Mouse (Mus musculus) layer of hippocampus, adult 6 months (tissue): ENCODE measurements around the gene Tnks1bp1. TPM values are rescaled to one million over a fixed set of nuclear protein-coding genes. Genes with fewer than 3 reads are reported as not detected.

ENCODE experiments used
- long read RNA-seq, 2 experiments: library from polyadenylated mRNA; unstranded; transcript quantifications; one replicate each; pipeline ENCODE4 v2.0.0; 2019 to 2020
- polyA plus RNA-seq: library from polyadenylated mRNA; unstranded; fragments of <200 nt; fragmentation: Nextera tagmentation; gene quantifications from 2 replicates; pipeline ENCODE4 v1.2.3, GENCODE M21; 2021

The Tnks1bp1 gene
- 9.8 and 13.6 TPM in 2 replicates for polyA plus RNA-seq
- long read RNA-seq, experiment 1, partial matches to known transcripts: 4 of 6 reads
- long read RNA-seq, experiment 1, other reads (novel, unspliced or antisense): 2 of 6 reads
- long read RNA-seq, experiment 2, full-length matches to known transcripts: 3 of 44 reads
- long read RNA-seq, experiment 2, partial matches to known transcripts: 27 of 44 reads
- long read RNA-seq, experiment 2, other reads (novel, unspliced or antisense): 14 of 44 reads

GRCm38 (mm10) chr2:85047596-85048167, at the start of gene Tnks1bp1:
Gene Tnks1bp1, plus strand, starts transcription at chr2:85048022.

DNA sequence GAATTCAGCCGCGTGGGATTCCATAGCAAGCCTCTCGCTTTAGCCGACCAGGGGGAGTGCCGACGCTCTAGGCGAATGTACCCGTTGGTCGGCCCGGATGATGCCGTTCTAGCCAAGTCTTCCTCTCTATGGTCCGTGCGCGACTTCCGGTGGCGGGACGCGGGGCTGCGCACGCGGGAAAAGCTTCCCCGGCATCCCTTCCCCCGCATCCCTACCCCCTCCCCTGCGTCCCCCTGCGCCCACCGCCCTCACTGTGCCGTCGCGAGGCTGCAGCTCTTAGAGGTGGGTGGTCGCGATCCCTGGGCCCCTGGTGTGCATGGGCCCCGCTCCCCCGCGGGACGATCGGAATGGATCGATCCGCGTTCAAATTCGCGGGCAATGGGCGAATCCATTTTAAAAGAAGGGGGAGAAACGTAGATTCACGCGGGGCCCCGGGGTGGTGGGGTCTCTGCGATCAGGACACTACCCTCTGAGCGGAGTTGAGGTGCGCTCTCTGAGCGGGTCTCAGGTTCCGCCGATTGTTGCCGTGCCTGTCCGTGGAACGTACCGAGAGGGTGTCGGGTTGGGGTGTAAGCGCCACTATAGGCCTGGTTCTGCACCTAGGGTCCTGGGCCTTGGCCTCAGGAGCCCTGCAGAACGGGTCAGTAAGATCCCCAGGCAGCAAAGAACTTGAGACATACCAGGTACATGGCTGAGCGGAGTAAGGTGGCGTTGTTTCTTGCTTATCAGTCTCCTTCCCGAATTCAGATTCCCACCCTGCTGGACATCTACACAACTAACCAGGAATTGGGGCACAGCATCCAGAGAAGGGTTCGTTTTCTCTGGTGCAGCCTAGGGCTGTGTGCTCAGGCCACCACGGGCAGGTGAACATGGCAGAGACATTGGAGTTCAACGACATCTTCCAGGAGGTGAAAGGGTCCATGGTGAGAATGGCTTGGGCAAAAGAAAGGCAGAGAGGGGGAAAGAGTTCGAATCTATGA, 10.5 kb upstream of the Tnks1bp1 start, which contains the start of the genes Ssrp1 and P2rx3:
Gene Ssrp1, plus strand, starts transcription at position 188 of the 980 bp plus-strand sequence.
Gene P2rx3, minus strand, starts transcription at position 416 of the 980 bp plus-strand sequence.

Other genes with a start within 250 kb of the Tnks1bp1 start
- 6.6 and 8.4 TPM in 2 replicates for gene Ube2l6, start 249.2 kb upstream of the Tnks1bp1 start, polyA plus RNA-seq
- gene Smtnl1, start 225.4 kb upstream of the Tnks1bp1 start, polyA plus RNA-seq: not detected in 2 replicates
- gene Timm10, start 221.0 kb upstream of the Tnks1bp1 start, polyA plus RNA-seq: 186 and 203 TPM in 2 replicates
- gene Slc43a1, start 209.2 kb upstream of the Tnks1bp1 start, polyA plus RNA-seq: 0.05 and 0.08 TPM in 2 replicates
- 20.0 and 25.4 TPM in 2 replicates for gene Rtn4rl2, start 161.3 kb upstream of the Tnks1bp1 start, polyA plus RNA-seq
- gene Slc43a3, start 111.4 kb upstream of the Tnks1bp1 start, polyA plus RNA-seq: 0.73 and 0.92 TPM in 2 replicates
- not detected in 2 replicates for gene Prg2, start 67.6 kb upstream of the Tnks1bp1 start, polyA plus RNA-seq
- not detected in 2 replicates for gene Prg3, start 59.8 kb upstream of the Tnks1bp1 start, polyA plus RNA-seq
- 32.3 and 33.8 TPM in 2 replicates for gene Ssrp1, start 10.8 kb upstream of the Tnks1bp1 start, polyA plus RNA-seq
- gene P2rx3, start 10.6 kb upstream of the Tnks1bp1 start, polyA plus RNA-seq: 0.38 and 0.70 TPM in 2 replicates
- gene Aplnr, start 88.2 kb downstream of the Tnks1bp1 start, polyA plus RNA-seq: 0.08 TPM in 2 replicates
- 3.9 and 4.0 TPM in 2 replicates for gene Lrrc55, start 149.2 kb downstream of the Tnks1bp1 start, polyA plus RNA-seq